Mouse (Mus musculus) neutrophil, adult 59 days (primary cell): ENCODE data around the gene Pdzd3. TPM values are rescaled to one million over a fixed set of nuclear protein-coding genes. Genes with fewer than 3 reads are reported as not detected.

Experiments used
- total RNA-seq, 2 experiments: library from RNA; stranded (reverse); gene quantifications; 1 replicate in 1 of 2; 2 replicates in 1 of 2; pipeline ENCODE4 v1.2.4; 2023

The Pdzd3 gene
- total RNA-seq = 1 to 10 TPM; 1.6 TPM

GRCm38 (mm10) chr9:44251314-44251713, at the start of gene Pdzd3:
Pdzd3 (minus strand) TSS chr9:44251471.

DNA sequence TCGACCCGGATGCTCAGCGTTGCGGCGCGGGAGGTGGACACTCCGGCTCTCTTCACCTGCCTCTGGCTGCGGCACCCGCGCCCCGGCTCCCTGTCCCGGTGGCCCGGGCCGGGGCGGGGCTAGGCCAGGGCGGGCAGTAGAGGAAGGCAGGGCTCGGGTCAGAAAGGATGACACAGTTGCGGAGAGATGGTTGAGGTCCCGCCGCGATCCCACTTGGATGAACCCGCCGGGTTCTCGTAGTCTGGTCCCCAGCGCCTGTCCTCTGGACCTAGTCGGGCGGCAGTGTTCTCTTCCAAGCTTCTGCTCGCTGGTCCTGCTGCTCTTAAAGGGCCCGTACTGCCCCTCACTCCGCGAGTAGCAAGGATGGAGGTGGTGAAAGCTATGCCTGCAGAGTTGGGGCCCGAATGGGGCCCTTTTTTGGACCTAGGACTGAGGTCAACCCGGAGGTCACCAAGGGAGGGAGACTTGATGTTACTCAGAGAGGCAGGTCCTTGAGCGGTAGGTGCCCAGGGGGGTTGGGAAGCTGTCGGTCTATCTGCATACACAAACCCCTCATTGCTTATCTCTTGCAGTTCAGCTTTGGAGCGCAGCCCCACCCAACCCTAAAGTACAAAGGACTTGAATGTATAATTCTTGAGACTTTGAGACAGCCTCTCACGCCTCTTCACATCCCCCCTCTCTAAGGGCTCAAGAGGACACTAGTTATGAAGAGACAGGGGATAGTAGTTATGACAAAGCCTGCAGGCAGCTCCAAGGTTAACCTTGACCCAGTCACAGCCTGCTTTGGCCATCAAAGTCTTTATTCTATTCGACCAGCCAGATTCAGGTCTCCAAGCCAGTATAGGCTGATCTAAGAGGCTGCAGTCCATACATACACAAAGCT, 37.0 kb upstream of the Pdzd3 start, which contains the start of gene Abcg4:
Abcg4 (minus strand) TSS at position 540 of the 883 bp plus-strand sequence.

DNA sequence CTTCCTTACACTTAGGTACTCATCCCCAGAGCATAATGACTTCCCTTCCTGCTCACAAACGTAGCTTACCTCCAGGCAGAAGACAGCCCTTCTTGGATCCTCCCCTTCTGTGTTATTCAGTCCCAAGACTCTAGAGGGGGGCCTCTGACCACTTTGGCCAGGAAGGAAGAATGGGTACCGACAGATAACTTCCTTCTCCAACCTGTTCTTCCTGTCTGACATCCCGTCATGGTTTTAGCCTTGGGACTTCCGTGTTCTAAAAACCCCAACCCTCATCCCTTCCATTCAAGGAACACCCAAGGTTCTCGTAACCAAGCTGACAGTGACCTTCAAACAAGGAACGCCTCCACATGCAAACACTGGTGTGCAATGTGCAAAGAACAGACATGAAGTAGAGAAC, 17.2 kb upstream of the Pdzd3 start, which contains the start of gene Nlrx1:
Nlrx1 (minus strand) TSS at position 168 of the 400 bp plus-strand sequence.

GRCm38 (mm10) chr9:44240399-44240798, 10.9 kb downstream of the Pdzd3 start, which contains the start of gene Ccdc153:
Ccdc153 (plus strand) TSS chr9:44240676.

GRCm38 (mm10) chr9:44233802-44234478, 17.3 kb downstream of the Pdzd3 start, which contains the start of gene Cbl:
Cbl (minus strand) TSS chr9:44234049.

Other genes with a start within 250 kb of the Pdzd3 start
- gene Thy1, start 208.1 kb downstream of the Pdzd3 start, total RNA-seq = 1 to 10 TPM; 3.2 to 3.8 TPM
- 1 to 10 TPM; 6.3 to 7.6 TPM for gene Usp2, start 184.4 kb downstream of the Pdzd3 start, total RNA-seq
- under 1 TPM; 0.16 to 0.22 TPM for gene Mfrp, start 149.7 kb downstream of the Pdzd3 start, total RNA-seq
- gene C1qtnf5, start 144.2 kb downstream of the Pdzd3 start, total RNA-seq = under 1 TPM in 1 of 2 experiments, not detected in 1; 0.49 TPM
- gene Gm49380, start 138.0 kb downstream of the Pdzd3 start, total RNA-seq = not detected
- gene Rnf26, start 138.0 kb downstream of the Pdzd3 start, total RNA-seq = 10 to 100 TPM; 29.2 to 31.1 TPM
- 1 to 10 TPM; 3.6 to 5.1 TPM for gene Mcam, start 117.0 kb downstream of the Pdzd3 start, total RNA-seq
- gene Cbl, start 17.4 kb downstream of the Pdzd3 start, total RNA-seq = 100 to 1,000 TPM; 215 to 217 TPM
- gene Ccdc153, start 10.8 kb downstream of the Pdzd3 start, total RNA-seq = not detected
- gene Nlrx1, start 17.1 kb upstream of the Pdzd3 start, total RNA-seq = 10 to 100 TPM; 61.4 to 69.3 TPM
- gene Abcg4, start 37.1 kb upstream of the Pdzd3 start, total RNA-seq = 1 to 10 TPM; 3.7 to 9.7 TPM
- gene Hinfp, start 54.2 kb upstream of the Pdzd3 start, total RNA-seq = 10 to 100 TPM; 35.6 to 40.8 TPM
- gene C2cd2l, start 68.8 kb upstream of the Pdzd3 start, total RNA-seq = 10 to 100 TPM; 21.6 to 23.7 TPM
- gene Dpagt1, start 74.5 kb upstream of the Pdzd3 start, total RNA-seq = 10 to 100 TPM; 13.9 to 15.2 TPM
- gene H2afx, start 83.2 kb upstream of the Pdzd3 start, total RNA-seq = 100 to 1,000 TPM; 273 to 278 TPM
- 10 to 100 TPM; 43.9 to 66.5 TPM for gene Hmbs, start 92.8 kb upstream of the Pdzd3 start, total RNA-seq
- gene Vps11, start 110.2 kb upstream of the Pdzd3 start, total RNA-seq = 10 to 100 TPM; 37.1 to 37.2 TPM
- gene Hyou1, start 128.0 kb upstream of the Pdzd3 start, total RNA-seq = 10 to 100 TPM; 50.6 to 54.5 TPM
- 10 to 100 TPM; 12.4 to 13.7 TPM for gene Slc37a4, start 145.4 kb upstream of the Pdzd3 start, total RNA-seq
- gene Rps25, start 155.7 kb upstream of the Pdzd3 start, total RNA-seq = 1,000 to 10,000 TPM in 1 of 2 experiments, 100 to 1,000 TPM in 1; 988 to 1,162 TPM
- 10 to 100 TPM; 50.5 to 53.9 TPM for gene Trappc4, start 156.1 kb upstream of the Pdzd3 start, total RNA-seq
- 10 to 100 TPM; 23.0 to 26.9 TPM for gene Ccdc84, start 167.1 kb upstream of the Pdzd3 start, total RNA-seq
- not detected for gene Foxr1, start 189.7 kb upstream of the Pdzd3 start, total RNA-seq
- gene Upk2, start 203.5 kb upstream of the Pdzd3 start, total RNA-seq = not detected
- gene Bcl9l, start 231.4 kb upstream of the Pdzd3 start, total RNA-seq = 10 to 100 TPM in 1 of 2 experiments, 1 to 10 TPM in 1; 6.9 to 10.2 TPM